ENCODE assay signal across 8 mouse cellular contexts in genomic region chr17:87613355-87614283, GRCm38 (mm10). TPM values are rescaled to one million over a fixed set of nuclear protein-coding genes. Genes with fewer than 3 reads are reported as not detected.
DNase-seq lines count a peak whose midpoint lies in the region; ATAC-seq and TF ChIP-seq lines count a peak whose summit lies in the region.

No protein-coding gene starts in this region.

- 8% methylated on average over 24 of the region's 24 CpGs for WGBS in heart, embryonic 16.5 days
- WGBS in liver, embryonic 13.5 days (ENCODE audit: insufficient replicate concordance), result 11% methylated on average over 24 of the region's 24 CpGs

- 0 out of 2 replicates have a peak, but pooled peaks have one; percentile 22 for TF ChIP-seq EP300 in ES-Bruce4 (IDR thresholded peaks at IDR 0.05; ENCODE audit: insufficient read depth, low read depth, low read length)

- H3K4me1 ChIP-seq in ES-Bruce4 (ENCODE audit: control insufficient read depth, insufficient read depth, low read length), result peaks cover 3% of the 10 kb centered on the region
- H3K4me1 ChIP-seq in heart, embryonic 16.5 days (ENCODE audit: control insufficient read depth, insufficient read depth, low read length), result peaks cover 11% of the 10 kb centered on the region
- H3K4me1 ChIP-seq in liver, embryonic 13.5 days (replicated peaks), result peaks cover 4% of the 10 kb centered on the region

- no peak for TF ChIP-seq CTCF in ES-Bruce4 (IDR thresholded peaks at IDR 0.05; ENCODE audit: low read depth, low read length)

- H3K9me3 ChIP-seq in ES-Bruce4 (replicated peaks; ENCODE audit: control insufficient read depth, insufficient read depth, low read length, poor library complexity, severe bottlenecking), result no peaks in the 10 kb centered on the region
- no peaks in the 10 kb centered on the region for H3K9me3 ChIP-seq in heart, embryonic 16.5 days (replicated peaks; ENCODE audit: control insufficient read depth, low read length)
- no peaks in the 10 kb centered on the region for H3K9me3 ChIP-seq in liver, embryonic 13.5 days (replicated peaks)

- TF ChIP-seq POLR2A in ES-Bruce4 (IDR thresholded peaks at IDR 0.05; ENCODE audit: insufficient read depth, low read length), result peak; percentile 51

- ATAC-seq in heart, embryonic 16.5 days (replicated peaks; ENCODE audit: extremely low read depth, insufficient read depth, low FRiP score), result peak; percentile 93
- peak; percentile 41; the same call in 1 of the 2 replicates for ATAC-seq in liver, embryonic 13.5 days (ENCODE audit: low read depth)

- no peaks in the 10 kb centered on the region for H3K36me3 ChIP-seq in ES-Bruce4 (ENCODE audit: control insufficient read depth, insufficient read depth, low read length, poor library complexity, severe bottlenecking)
- H3K36me3 ChIP-seq in heart, embryonic 16.5 days (ENCODE audit: control insufficient read depth, insufficient read depth), result no peaks in the 10 kb centered on the region
- H3K36me3 ChIP-seq in liver, embryonic 13.5 days, result no peaks in the 10 kb centered on the region

- DNase-seq in brain, embryonic 18.5 days (ENCODE audit: low read depth, low spot score), result peak; percentile 91
- DNase-seq in fibroblast of lung, adult 2 months (ENCODE audit: low read depth), result peak; percentile 57
- DNase-seq in kidney, postnatal 14 days, result peak; percentile 79
- peak; percentile 34 for DNase-seq in liver, embryonic 13.5 days
- DNase-seq in naive thymus-derived CD4-positive, alpha-beta T cell, adult 2 months (ENCODE audit: low read depth), result peak; percentile 12
- peak; percentile 73 for DNase-seq in thymus, postnatal 14 days

- H3K27me3 ChIP-seq in ES-Bruce4 (ENCODE audit: control insufficient read depth, insufficient read depth, low read length, poor library complexity, severe bottlenecking), result no peaks in the 10 kb centered on the region
- no peaks in the 10 kb centered on the region for H3K27me3 ChIP-seq in heart, embryonic 16.5 days (ENCODE audit: control insufficient read depth, insufficient read depth, low read length)
- peaks cover 6% of the 10 kb centered on the region; the same call in 1 of the 2 replicates for H3K27me3 ChIP-seq in liver, embryonic 13.5 days

- peak overlapping the region; percentile 60 for H3K9ac ChIP-seq in ES-Bruce4 (ENCODE audit: low read depth, poor library complexity, severe bottlenecking)
- peak overlapping the region; percentile 67 for H3K9ac ChIP-seq in heart, embryonic 16.5 days (ENCODE audit: low read length)
- peak overlapping the region; percentile 50; the same call in 1 of the 2 replicates for H3K9ac ChIP-seq in liver, embryonic 13.5 days

- H3K4me3 ChIP-seq in ES-Bruce4 (ENCODE audit: low read depth, low read length), result peak overlapping the region; percentile 65
- peak overlapping the region; percentile 57 for H3K4me3 ChIP-seq in heart, embryonic 16.5 days (ENCODE audit: low read length)
- H3K4me3 ChIP-seq in liver, embryonic 13.5 days (replicated peaks), result peak overlapping the region; percentile 35

- peak overlapping the region; percentile 70 for H3K4me2 ChIP-seq in heart, embryonic 16.5 days (ENCODE audit: low read depth, low read length)
- H3K4me2 ChIP-seq in liver, embryonic 13.5 days, result peak overlapping the region; percentile 60

- H3K27ac ChIP-seq in ES-Bruce4 (ENCODE audit: insufficient read depth, low read length), result peak overlapping the region; percentile 74
- H3K27ac ChIP-seq in heart, embryonic 16.5 days (ENCODE audit: low read length), result peak overlapping the region; percentile 85
- no peak overlapping the region for H3K27ac ChIP-seq in liver, embryonic 13.5 days

RNA-seq across cellular contexts. Expression of gene Epcam, which starts 22.2 kb away (rescaled TPM):
- 337 and 346 TPM in 2 replicates for polyA plus RNA-seq in ES-Bruce4 (2011; ENCODE audit: insufficient read depth, insufficient read length, low read depth, missing spikeins)
- 27.9 and 33.6 TPM in 2 replicates for polyA plus RNA-seq in heart, embryonic 16.5 days (2015; fragmentation: Nextera tagmentation; extraction: Ambion mirVana)
- polyA plus RNA-seq in liver, embryonic 13.5 days (2015; fragmentation: Nextera tagmentation; extraction: Ambion mirVana), result 0.81 and 2.7 TPM in 2 replicates

RNA-seq across cellular contexts. Expression of gene Msh2, which starts 58.5 kb away (rescaled TPM):
- 343 and 405 TPM in 2 replicates for polyA plus RNA-seq in ES-Bruce4 (2011; ENCODE audit: insufficient read depth, insufficient read length, low read depth, missing spikeins)
- polyA plus RNA-seq in heart, embryonic 16.5 days (2015; fragmentation: Nextera tagmentation; extraction: Ambion mirVana), result 39.4 and 45.7 TPM in 2 replicates
- 38.0 and 47.2 TPM in 2 replicates for polyA plus RNA-seq in liver, embryonic 13.5 days (2015; fragmentation: Nextera tagmentation; extraction: Ambion mirVana)

Comparison
In these comparisons a context has a peak if more than half of its experiments do, and no peak if none do; other contexts are left out.
1. DNase-seq: peak in every context shown above with its lines; median percentile 91 in brain, embryonic 18.5 days; 79 in kidney, postnatal 14 days; 73 in thymus, postnatal 14 days; 57 in fibroblast of lung, adult 2 months; 34 in liver, embryonic 13.5 days; 12 in naive thymus-derived CD4-positive, alpha-beta T cell, adult 2 months.